Mouse (Mus musculus): ENCODE measurements around the gene Fitm1. TPM values are rescaled to one million over a fixed set of nuclear protein-coding genes. Genes with fewer than 3 reads are reported as not detected.

Fitm1 gene
- polyA plus RNA-seq, 1 experiment from 2014 or later, result 0.20 TPM

- Histone ChIP-seq H3K4me1 (peaks cover 12% of the 10 kb centered on the region), H3K4me2 (no peak overlapping the region), H3K36me3 (replicated peaks) (peaks cover 74% of the 10 kb centered on the region), H3K9ac (no peak overlapping the region), H3K27me3 (no peaks in the 10 kb centered on the region), H3K4me3 (replicated peaks) (no peak overlapping the region), H3K27ac (no peak overlapping the region), H3K9me3 (no peaks in the 10 kb centered on the region)
- 95% methylated on average over 16 of the region's 16 CpGs for WGBS
- ATAC-seq (ENCODE audit: low FRiP score), result no peak
Measured at GRCm38 (mm10) chr14:55605743-55606459, 30.5 kb downstream of the Fitm1 start.

- Histone ChIP-seq H3K4me1 (peaks cover 11% of the 10 kb centered on the region), H3K27ac (no peak overlapping the region), H3K9ac (no peak overlapping the region), H3K36me3 (replicated peaks) (peaks cover 50% of the 10 kb centered on the region), H3K4me2 (no peak overlapping the region), H3K9me3 (no peaks in the 10 kb centered on the region), H3K4me3 (replicated peaks) (no peak overlapping the region), H3K27me3 (no peaks in the 10 kb centered on the region)
- 95% methylated on average over 6 of the region's 6 CpGs for WGBS
- no peak for ATAC-seq (ENCODE audit: low FRiP score)
Measured at GRCm38 (mm10) chr14:55608339-55608738, 32.9 kb downstream of the Fitm1 start.

- H3K4me1 ChIP-seq, result no peaks in the 10 kb centered on the region
- peaks cover 16% of the 10 kb centered on the region for H3K36me3 ChIP-seq (replicated peaks)
- H3K27ac ChIP-seq, result no peak overlapping the region
- ATAC-seq (ENCODE audit: low FRiP score), result no peak
- no peak overlapping the region for H3K4me3 ChIP-seq (replicated peaks)
- no peak overlapping the region for H3K9ac ChIP-seq
- H3K9me3 ChIP-seq, result no peaks in the 10 kb centered on the region
- WGBS, result 74% methylated on average over 6 of the region's 6 CpGs
- H3K27me3 ChIP-seq, result 0 out of 2 replicates have a peak, but pooled peaks cover 2% of the 10 kb centered on the region
- no peak overlapping the region for H3K4me2 ChIP-seq
Measured at GRCm38 (mm10) chr14:55613346-55613745, 37.9 kb downstream of the Fitm1 start.

- WGBS, result 86% methylated on average over 7 of the region's 7 CpGs
- ATAC-seq (ENCODE audit: low FRiP score), result no peak
- H3K36me3 ChIP-seq (replicated peaks), result peaks cover 3% of the 10 kb centered on the region; the same call in 1 of the 2 replicates
Measured at GRCm38 (mm10) chr14:55614565-55615178, 39.3 kb downstream of the Fitm1 start.

DNA sequence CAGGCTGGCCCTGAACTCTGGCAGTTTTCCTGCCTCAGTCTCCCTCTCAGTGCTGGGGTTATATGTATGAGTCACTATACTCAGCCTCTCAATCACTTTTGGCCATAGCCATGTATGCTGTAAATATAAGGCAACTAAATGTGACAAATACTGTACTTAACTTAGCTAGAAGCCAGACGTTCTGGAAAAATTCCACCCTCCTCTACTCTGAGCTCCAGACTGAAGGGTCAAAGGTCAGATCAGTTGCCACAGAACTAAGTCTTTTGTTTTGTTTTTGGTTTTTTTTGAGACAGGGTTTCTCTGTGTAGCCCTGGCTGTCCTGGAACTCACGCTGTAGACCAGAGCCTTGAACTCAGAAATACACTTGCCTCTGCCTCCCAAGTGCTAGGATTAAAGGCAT lies 40.5 kb downstream of the Fitm1 start:
- 50% methylated on average over 2 of the region's 2 CpGs for WGBS
- H3K9ac ChIP-seq, result no peak overlapping the region
- H3K4me1 ChIP-seq, result 0 out of 2 replicates have a peak, but pooled peaks cover 2% of the 10 kb centered on the region
- 0 out of 2 replicates have a peak, but pooled peaks cover 2% of the 10 kb centered on the region for H3K27me3 ChIP-seq
- no peak for ATAC-seq (ENCODE audit: low FRiP score)
- H3K4me2 ChIP-seq, result no peak overlapping the region
- H3K27ac ChIP-seq, result no peak overlapping the region
- no peak overlapping the region for H3K4me3 ChIP-seq (replicated peaks)
- H3K9me3 ChIP-seq, result no peaks in the 10 kb centered on the region
- H3K36me3 ChIP-seq (replicated peaks), result no peaks in the 10 kb centered on the region

More at GRCm38 (mm10) chr14:55614565-55615178, 39.3 kb downstream of the Fitm1 start:
- H3K9ac ChIP-seq, result no peak overlapping the region
- no peaks in the 10 kb centered on the region for H3K9me3 ChIP-seq
- no peak overlapping the region for H3K27ac ChIP-seq
- H3K4me3 ChIP-seq (replicated peaks), result no peak overlapping the region
- no peak overlapping the region for H3K4me2 ChIP-seq
- H3K27me3 ChIP-seq, result 0 out of 2 replicates have a peak, but pooled peaks cover 2% of the 10 kb centered on the region
- 0 out of 2 replicates have a peak, but pooled peaks cover 2% of the 10 kb centered on the region for H3K4me1 ChIP-seq

DNA sequence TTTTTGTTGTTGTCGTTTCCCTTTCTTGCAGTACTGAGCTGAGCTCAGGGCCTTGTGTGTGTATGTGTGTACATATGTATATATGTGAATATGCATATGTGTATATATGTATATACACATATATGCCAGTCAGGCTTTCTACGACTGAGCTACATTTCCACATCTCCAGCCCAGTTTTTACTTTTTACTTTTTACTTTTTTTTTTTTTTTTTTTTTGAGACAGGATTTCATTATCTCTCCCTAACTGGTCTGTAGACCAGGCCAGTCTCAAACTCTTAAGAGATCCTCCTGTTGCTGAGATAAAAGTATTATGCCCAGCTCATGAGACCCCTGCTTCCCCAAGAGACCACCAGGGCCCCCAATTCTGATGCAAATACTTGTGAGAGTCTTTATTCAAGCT lies 41.4 kb downstream of the Fitm1 start:
- Histone ChIP-seq H3K27ac (no peak overlapping the region), H3K36me3 (replicated peaks) (no peaks in the 10 kb centered on the region), H3K4me2 (no peak overlapping the region), H3K9ac (no peak overlapping the region), H3K9me3 (no peaks in the 10 kb centered on the region), H3K4me1 (0 out of 2 replicates have a peak, but pooled peaks cover 2% of the 10 kb centered on the region), H3K4me3 (replicated peaks) (no peak overlapping the region), H3K27me3 (0 out of 2 replicates have a peak, but pooled peaks cover 2% of the 10 kb centered on the region)
- 89% methylated on average over 2 of the region's 2 CpGs for WGBS
- no peak for ATAC-seq (ENCODE audit: low FRiP score)

DNA sequence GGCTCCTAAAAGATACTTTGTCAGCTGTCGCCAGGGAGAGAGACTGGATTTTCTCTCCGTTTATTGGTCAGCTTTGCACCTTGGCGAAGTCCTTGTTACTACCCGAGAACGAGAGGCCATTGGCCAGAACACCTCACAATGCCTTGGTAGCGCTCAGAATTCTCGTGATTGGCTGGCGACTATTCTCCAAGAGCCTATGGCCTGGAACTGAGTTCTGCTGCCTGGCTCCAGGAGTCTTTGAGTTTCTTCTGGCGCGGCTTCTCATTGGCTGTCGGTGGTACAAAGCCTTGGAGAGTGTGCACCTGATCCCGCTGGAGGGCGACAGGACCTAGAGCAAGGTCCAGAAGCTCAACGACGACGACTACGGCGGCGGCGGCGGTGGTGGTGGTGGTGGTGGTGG lies 42.4 kb downstream of the Fitm1 start, which contains the start of gene Rec8:
Gene Rec8 (plus strand): TSS at position 216 of the 400 bp plus-strand sequence.
- H3K9me3 ChIP-seq, result no peaks in the 10 kb centered on the region
- 0 out of 2 replicates have a peak, but pooled peaks cover 2% of the 10 kb centered on the region for H3K27me3 ChIP-seq
- H3K9ac ChIP-seq, result 0 out of 2 replicates have a peak within 1 kb of the TSS, but pooled peaks have one; percentile 18
- ATAC-seq (ENCODE audit: low FRiP score), result peak; percentile 72
- H3K4me2 ChIP-seq, result peak within 1 kb of the TSS; percentile 35
- H3K4me3 ChIP-seq (replicated peaks), result peak within 1 kb of the TSS; percentile 19
- WGBS, result 29% methylated on average over 21 of the region's 21 CpGs
- 0 out of 2 replicates have a peak, but pooled peaks cover 2% of the 10 kb centered on the region for H3K4me1 ChIP-seq
- H3K27ac ChIP-seq, result no peak within 1 kb of the TSS
- H3K36me3 ChIP-seq (replicated peaks), result no peaks in the 10 kb centered on the region

DNA sequence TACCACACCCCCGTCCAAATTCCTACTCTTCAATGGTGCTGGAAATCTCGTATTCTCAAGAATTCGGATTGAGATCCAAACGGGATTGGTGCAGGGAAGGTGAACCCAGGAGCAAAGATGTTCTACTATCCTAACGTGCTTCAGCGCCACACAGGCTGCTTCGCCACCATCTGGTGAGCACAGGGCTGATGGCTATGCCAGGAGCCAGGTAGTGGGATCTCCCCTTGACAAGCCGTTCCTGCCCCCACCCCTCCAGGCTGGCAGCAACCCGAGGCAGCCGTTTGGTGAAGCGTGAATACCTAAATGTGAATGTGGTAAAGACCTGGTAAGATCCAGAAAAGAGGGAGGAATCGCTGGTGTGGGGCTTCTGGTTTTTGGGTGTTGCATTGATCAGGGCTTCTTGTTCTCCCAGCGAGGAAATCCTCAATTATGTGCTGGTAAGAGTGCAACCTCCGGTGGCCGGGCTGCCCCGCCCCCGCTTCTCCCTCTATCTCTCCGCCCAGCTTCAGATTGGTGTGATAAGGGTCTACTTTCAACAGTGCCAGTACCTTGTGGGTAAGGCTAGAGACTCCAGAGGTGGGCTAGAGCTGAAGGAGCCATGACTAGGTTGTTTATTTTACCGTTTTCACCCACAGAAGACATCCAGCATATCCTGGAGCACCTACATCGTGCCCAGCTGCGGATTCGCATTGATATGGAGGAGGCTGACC lies 43.2 kb downstream of the Fitm1 start:
- H3K27me3 ChIP-seq, result 0 out of 2 replicates have a peak, but pooled peaks cover 2% of the 10 kb centered on the region
- H3K9ac ChIP-seq, result 0 out of 2 replicates have a peak overlapping the region, but pooled peaks have one; percentile 18
- 59% methylated on average over 22 of the region's 22 CpGs for WGBS
- H3K9me3 ChIP-seq, result no peaks in the 10 kb centered on the region
- peak overlapping the region; percentile 35 for H3K4me2 ChIP-seq
- no peak overlapping the region for H3K27ac ChIP-seq
- H3K4me1 ChIP-seq, result 0 out of 2 replicates have a peak, but pooled peaks cover 2% of the 10 kb centered on the region
- no peak for ATAC-seq (ENCODE audit: low FRiP score)
- H3K4me3 ChIP-seq (replicated peaks), result peak overlapping the region; percentile 19
- H3K36me3 ChIP-seq (replicated peaks), result no peaks in the 10 kb centered on the region

Other genes starting within 250 kb of the Fitm1 start
- 52.5 and 59.9 TPM in 2 replicates for gene Dhrs4, start 96.9 kb upstream of the Fitm1 start, polyA plus RNA-seq (2016; fragmentation: Nextera tagmentation; extraction: Ambion mirVana)
- gene Carmil3, start 85.0 kb upstream of the Fitm1 start, polyA plus RNA-seq (2016; fragmentation: Nextera tagmentation; extraction: Ambion mirVana), result 17.8 and 18.6 TPM in 2 replicates
- gene Cpne6, start 65.2 kb upstream of the Fitm1 start, polyA plus RNA-seq (2016; fragmentation: Nextera tagmentation; extraction: Ambion mirVana), result 0.55 and 0.90 TPM in 2 replicates
- not detected in 2 replicates for gene Nrl, start 50.6 kb upstream of the Fitm1 start, polyA plus RNA-seq (2016; fragmentation: Nextera tagmentation; extraction: Ambion mirVana)
- 19.0 and 19.8 TPM in 2 replicates for gene Pck2, start 35.4 kb upstream of the Fitm1 start, polyA plus RNA-seq (2016; fragmentation: Nextera tagmentation; extraction: Ambion mirVana)
- 103 and 105 TPM in 2 replicates for gene Dcaf11, start 15.6 kb upstream of the Fitm1 start, polyA plus RNA-seq (2016; fragmentation: Nextera tagmentation; extraction: Ambion mirVana)
- gene A730061H03Rik, start 15.2 kb upstream of the Fitm1 start, polyA plus RNA-seq (2016; fragmentation: Nextera tagmentation; extraction: Ambion mirVana), result 0.64 TPM in 1 of 2 replicates, not detected in the other
- gene Psme1, start 2.5 kb downstream of the Fitm1 start, polyA plus RNA-seq (2016; fragmentation: Nextera tagmentation; extraction: Ambion mirVana), result 117 and 119 TPM in 2 replicates
- gene Emc9, start 9.7 kb downstream of the Fitm1 start, polyA plus RNA-seq (2016; fragmentation: Nextera tagmentation; extraction: Ambion mirVana), result 3.7 and 6.0 TPM in 2 replicates
- gene Psme2, start 15.5 kb downstream of the Fitm1 start, polyA plus RNA-seq (2016; fragmentation: Nextera tagmentation; extraction: Ambion mirVana), result 199 and 201 TPM in 2 replicates
- gene Rnf31, start 16.1 kb downstream of the Fitm1 start, polyA plus RNA-seq (2016; fragmentation: Nextera tagmentation; extraction: Ambion mirVana), result 18.2 and 20.8 TPM in 2 replicates
- 9.8 and 10.3 TPM in 2 replicates for gene Irf9, start 28.0 kb downstream of the Fitm1 start, polyA plus RNA-seq (2016; fragmentation: Nextera tagmentation; extraction: Ambion mirVana)
- gene Rec8, start 42.4 kb downstream of the Fitm1 start, polyA plus RNA-seq (2016; fragmentation: Nextera tagmentation; extraction: Ambion mirVana), result 7.2 and 8.5 TPM in 2 replicates
- gene Ipo4, start 60.3 kb downstream of the Fitm1 start, polyA plus RNA-seq (2016; fragmentation: Nextera tagmentation; extraction: Ambion mirVana), result 68.5 and 68.6 TPM in 2 replicates
- 4.0 and 5.6 TPM in 2 replicates for gene Gm49378, start 62.3 kb downstream of the Fitm1 start, polyA plus RNA-seq (2016; fragmentation: Nextera tagmentation; extraction: Ambion mirVana)
- gene Tm9sf1, start 68.2 kb downstream of the Fitm1 start, polyA plus RNA-seq (2016; fragmentation: Nextera tagmentation; extraction: Ambion mirVana), result 68.7 and 73.4 TPM in 2 replicates
- gene Tssk4, start 74.6 kb downstream of the Fitm1 start, polyA plus RNA-seq (2016; fragmentation: Nextera tagmentation; extraction: Ambion mirVana), result 0.65 and 0.68 TPM in 2 replicates
- gene Mdp1, start 84.9 kb downstream of the Fitm1 start, polyA plus RNA-seq (2016; fragmentation: Nextera tagmentation; extraction: Ambion mirVana), result 60.5 and 64.5 TPM in 2 replicates
- gene Gmpr2, start 96.3 kb downstream of the Fitm1 start, polyA plus RNA-seq (2016; fragmentation: Nextera tagmentation; extraction: Ambion mirVana), result 59.3 and 63.5 TPM in 2 replicates
- gene Nedd8, start 96.5 kb downstream of the Fitm1 start, polyA plus RNA-seq (2016; fragmentation: Nextera tagmentation; extraction: Ambion mirVana), result 577 and 583 TPM in 2 replicates
- 61.6 and 68.2 TPM in 2 replicates for gene Tinf2, start 106.2 kb downstream of the Fitm1 start, polyA plus RNA-seq (2016; fragmentation: Nextera tagmentation; extraction: Ambion mirVana)
- gene Tgm1, start 138.3 kb downstream of the Fitm1 start, polyA plus RNA-seq (2016; fragmentation: Nextera tagmentation; extraction: Ambion mirVana), result 0.55 and 0.58 TPM in 2 replicates
- 32.1 and 34.0 TPM in 2 replicates for gene Rabggta, start 146.6 kb downstream of the Fitm1 start, polyA plus RNA-seq (2016; fragmentation: Nextera tagmentation; extraction: Ambion mirVana)
- gene Dhrs1, start 170.1 kb downstream of the Fitm1 start, polyA plus RNA-seq (2016; fragmentation: Nextera tagmentation; extraction: Ambion mirVana), result 68.8 and 74.1 TPM in 2 replicates
- gene Nop9, start 170.1 kb downstream of the Fitm1 start, polyA plus RNA-seq (2016; fragmentation: Nextera tagmentation; extraction: Ambion mirVana), result 47.9 and 52.0 TPM in 2 replicates
- 0.40 TPM in 1 of 2 replicates, not detected in the other for gene Cideb, start 182.8 kb downstream of the Fitm1 start, polyA plus RNA-seq (2016; fragmentation: Nextera tagmentation; extraction: Ambion mirVana)
- gene Ltb4r2, start 185.8 kb downstream of the Fitm1 start, polyA plus RNA-seq (2016; fragmentation: Nextera tagmentation; extraction: Ambion mirVana), result 0.20 and 0.41 TPM in 2 replicates
- 0.13 and 0.19 TPM in 2 replicates for gene Ltb4r1, start 190.3 kb downstream of the Fitm1 start, polyA plus RNA-seq (2016; fragmentation: Nextera tagmentation; extraction: Ambion mirVana)
- gene Adcy4, start 208.5 kb downstream of the Fitm1 start, polyA plus RNA-seq (2016; fragmentation: Nextera tagmentation; extraction: Ambion mirVana), result 5.5 and 6.0 TPM in 2 replicates
- gene Ripk3, start 213.2 kb downstream of the Fitm1 start, polyA plus RNA-seq (2016; fragmentation: Nextera tagmentation; extraction: Ambion mirVana), result 5.1 and 5.9 TPM in 2 replicates
- 25.4 and 35.6 TPM in 2 replicates for gene Nfatc4, start 247.5 kb downstream of the Fitm1 start, polyA plus RNA-seq (2016; fragmentation: Nextera tagmentation; extraction: Ambion mirVana)

Measured in forebrain, embryonic 12.5 days (tissue).